Mouse (Mus musculus) spleen, adult 12 weeks (tissue): ENCODE measurements around the gene Lnp1.
"Not testable (repeated sequence)": the region's sequence is repeated elsewhere in the genome, so short reads cannot be mapped to it uniquely, and the experiment has no call there.

Experiments
- DNase-seq: peaks from one replicate; pipeline ENCODE4 v3.0.0; 2022; ENCODE audit warnings: low spot score

The Lnp1 gene

GRCm38 (mm10) chr16:56928023-56928422 lies at the start of gene Lnp1:
Gene Lnp1, minus strand, starts transcription at chr16:56928061.
- DNase-seq, result no peak

GRCm38 (mm10) chr16:56974646-56975045 lies 46.8 kb upstream of the Lnp1 start:
- DNase-seq, result no peak

- DNase-seq, result not testable (repeated sequence)
Measured at GRCm38 (mm10) chr16:56958311-56958710, 30.4 kb upstream of the Lnp1 start.

GRCm38 (mm10) chr16:56949085-56949484 lies 21.2 kb upstream of the Lnp1 start:
- DNase-seq, result no peak

GRCm38 (mm10) chr16:56942341-56942740 lies 14.5 kb upstream of the Lnp1 start:
- no peak for DNase-seq

GRCm38 (mm10) chr16:56920102-56920657 lies 7.7 kb downstream of the Lnp1 start:
- DNase-seq, result no peak

GRCm38 (mm10) chr16:56917230-56917629 lies 10.6 kb downstream of the Lnp1 start:
- DNase-seq, result no peak

- no peak for DNase-seq
Measured at GRCm38 (mm10) chr16:56908986-56909385, 18.9 kb downstream of the Lnp1 start.

GRCm38 (mm10) chr16:56902206-56902605 lies 25.7 kb downstream of the Lnp1 start:
- DNase-seq, result not testable (repeated sequence)

GRCm38 (mm10) chr16:56891583-56891982 lies 36.3 kb downstream of the Lnp1 start:
- no peak for DNase-seq

GRCm38 (mm10) chr16:56886616-56887116 lies 41.2 kb downstream of the Lnp1 start:
- DNase-seq, result no peak

- no peak for DNase-seq
Measured at GRCm38 (mm10) chr16:56885824-56886615, 41.8 kb downstream of the Lnp1 start, which contains the start of gene Tmem45a. Gene Tmem45a, minus strand, starts transcription at chr16:56886166.

GRCm38 (mm10) chr16:56884811-56885210 lies 43.0 kb downstream of the Lnp1 start:
- no peak for DNase-seq

GRCm38 (mm10) chr16:56873410-56873809 lies 54.5 kb downstream of the Lnp1 start:
- DNase-seq, result no peak

GRCm38 (mm10) chr16:56870458-56870857 lies 57.4 kb downstream of the Lnp1 start:
- DNase-seq, result no peak

GRCm38 (mm10) chr16:56868361-56868760 lies 59.5 kb downstream of the Lnp1 start:
- DNase-seq, result no peak

- no peak for DNase-seq
Measured at GRCm38 (mm10) chr16:56867591-56867990, 60.3 kb downstream of the Lnp1 start.
